Mouse (Mus musculus) midbrain, postnatal 0 days (tissue): ENCODE measurements around the gene Reg4. TPM values are rescaled to one million over a fixed set of nuclear protein-coding genes. Genes with fewer than 3 reads are reported as not detected.

Experiments
- ATAC-seq: fragments of 200-750 bp; cut with Nextera tagmentation; 2 replicates; pipeline ENCODE4 v1.8.0; 2017; ENCODE audit warnings: moderate number of reproducible peaks, mild to moderate bottlenecking, moderate TSS enrichment, moderate library complexity; ENCODE audit not compliant: low FRiP score
- DNase-seq: peaks from one replicate; pipeline ENCODE4 v3.0.0-alpha.2; 2015; ENCODE audit warnings: low spot score
- H3K27ac ChIP-seq: fragments of 300-500 bp; sonication (generic); 2 replicates; pipeline ENCODE4 v1.5.1; 2014; ENCODE audit warnings: low read depth, mild to moderate bottlenecking, low read length, mixed read lengths
- H3K27me3 ChIP-seq: fragments of 300-500 bp; sonication (generic); 2 replicates; pipeline ENCODE4 v1.6.1; 2014; ENCODE audit warnings: low read length, control low read depth, mixed read lengths; ENCODE audit not compliant: insufficient read depth
- H3K36me3 ChIP-seq: fragments of 300-500 bp; sonication (generic); 2 replicates; pipeline ENCODE4 v1.6.1; 2014; ENCODE audit warnings: low read length, control low read depth, mixed read lengths; ENCODE audit not compliant: insufficient read depth
- H3K4me1 ChIP-seq: fragments of 300-500 bp; sonication (generic); 2 replicates; pipeline ENCODE4 v1.6.1; 2014; ENCODE audit warnings: mild to moderate bottlenecking, control low read depth, antibody characterized with exemption, low read length, mixed read lengths; ENCODE audit not compliant: insufficient read depth
- H3K4me2 ChIP-seq: fragments of 300-500 bp; sonication (generic); 2 replicates; pipeline ENCODE4 v1.6.1; 2014; ENCODE audit warnings: low read depth, mild to moderate bottlenecking, low read length, mixed read lengths; ENCODE audit not compliant: poor library complexity, severe bottlenecking
- H3K4me3 ChIP-seq: fragments of 300-500 bp; sonication (generic); 2 replicates; pipeline ENCODE4 v1.5.1; 2014; ENCODE audit warnings: low read depth, mild to moderate bottlenecking, low read length, moderate library complexity
- H3K9ac ChIP-seq: fragments of 300-500 bp; sonication (generic); replicated peaks from 2 replicates; pipeline ENCODE4 v1.6.1; 2014; ENCODE audit warnings: mild to moderate bottlenecking, low read length, moderate library complexity, mixed read lengths; ENCODE audit not compliant: poor library complexity, severe bottlenecking
- H3K9me3 ChIP-seq: fragments of 300-500 bp; sonication (generic); 2 replicates; pipeline ENCODE4 v1.6.1; 2016; ENCODE audit warnings: low read length, control low read depth
- CTCF ChIP-seq: IDR thresholded peaks from 2 replicates; pipeline ENCODE4 v1.5.1; 2016; ENCODE audit warnings: antibody characterized with exemption, mild to moderate bottlenecking
- WGBS: fragments of 180-500 bp; shearing (Covaris S2); extraction: QIAGEN DNeasy Blood & Tissue Kit; methylation state at CpG from one replicate; pipeline ENCODE4 v1.1.7; 2014; 5-methylcytosine and 5-hydroxymethylcytosine counted together
- polyA plus RNA-seq: library from polyadenylated mRNA; unstranded; fragments of >200 nt; fragmentation: Nextera tagmentation; extraction: Ambion mirVana; gene quantifications from 2 replicates; pipeline ENCODE4 v1.2.1, GENCODE M21; 2015
- total RNA-seq: library from RNA; depleted of rRNA; stranded (reverse); fragments of >200 nt; gene quantifications from 2 replicates; pipeline ENCODE4 v1.2.3, GENCODE M21; 2014

Gene Reg4
- total and polyA plus RNA-seq, 2 experiments from 2014 or later, result not detected

- H3K9me3 ChIP-seq, result no peaks in the 10 kb centered on the region
- H3K27me3 ChIP-seq, result no peaks in the 10 kb centered on the region
- H3K4me1 ChIP-seq, result no peaks in the 10 kb centered on the region
- no peak for TF ChIP-seq CTCF
- DNase-seq, result no peak
- no peak overlapping the region for H3K4me2 ChIP-seq
- no peak for ATAC-seq
- H3K4me3 ChIP-seq, result no peak overlapping the region
- H3K27ac ChIP-seq, result no peak overlapping the region
- H3K36me3 ChIP-seq, result no peaks in the 10 kb centered on the region
- WGBS, result 79% methylated on average over 2 of the region's 3 CpGs
- no peak overlapping the region for H3K9ac ChIP-seq
These were observed 32.1 kb downstream of the Reg4 start for GRCm38 (mm10) chr3:98254059-98254458.

- no peak for ATAC-seq
- Histone ChIP-seq H3K4me1 (no peaks in the 10 kb centered on the region), H3K4me3 (no peak overlapping the region), H3K4me2 (no peak overlapping the region), H3K27me3 (no peaks in the 10 kb centered on the region), H3K9ac (no peak overlapping the region), H3K36me3 (no peaks in the 10 kb centered on the region), H3K27ac (no peak overlapping the region), H3K9me3 (no peaks in the 10 kb centered on the region)
- 81% methylated on average over 8 of the region's 8 CpGs for WGBS
- TF ChIP-seq CTCF, result no peak
- DNase-seq, result peak; percentile 48
These were observed 33.0 kb downstream of the Reg4 start for GRCm38 (mm10) chr3:98254656-98255583.

GRCm38 (mm10) chr3:98258723-98259122 is 36.8 kb downstream of the Reg4 start:
- no peaks in the 10 kb centered on the region for H3K36me3 ChIP-seq
- no peak overlapping the region for H3K9ac ChIP-seq
- no peaks in the 10 kb centered on the region for H3K9me3 ChIP-seq
- no peaks in the 10 kb centered on the region for H3K4me1 ChIP-seq
- WGBS, result 85% methylated on average over 4 of the region's 4 CpGs
- no peaks in the 10 kb centered on the region for H3K27me3 ChIP-seq
- no peak overlapping the region for H3K4me3 ChIP-seq
- no peak for TF ChIP-seq CTCF
- H3K4me2 ChIP-seq, result no peak overlapping the region
- H3K27ac ChIP-seq, result no peak overlapping the region; the same call in 1 of the 2 replicates
- DNase-seq (no peak), ATAC-seq (no peak)

- DNase-seq, result peak; percentile 65
- WGBS, result 85% methylated on average over 5 of the region's 5 CpGs
These were observed 37.4 kb downstream of the Reg4 start for GRCm38 (mm10) chr3:98259271-98259751.

GRCm38 (mm10) chr3:98260534-98260933 is 38.6 kb downstream of the Reg4 start:
- WGBS, result 88% methylated on average over 3 of the region's 3 CpGs
- H3K4me1 ChIP-seq, result no peaks in the 10 kb centered on the region
- DNase-seq (no peak), ATAC-seq (no peak)
- no peak for TF ChIP-seq CTCF
- no peaks in the 10 kb centered on the region for H3K36me3 ChIP-seq
- H3K27me3 ChIP-seq, result no peaks in the 10 kb centered on the region
- H3K27ac ChIP-seq, result no peak overlapping the region
- no peak overlapping the region for H3K4me3 ChIP-seq
- H3K4me2 ChIP-seq, result no peak overlapping the region
- H3K9me3 ChIP-seq, result no peaks in the 10 kb centered on the region
- no peak overlapping the region for H3K9ac ChIP-seq

More at GRCm38 (mm10) chr3:98259271-98259751, 37.4 kb downstream of the Reg4 start:
- H3K9ac ChIP-seq, result no peak overlapping the region
- peak overlapping the region; percentile 3; the same call in 1 of the 2 replicates for H3K27ac ChIP-seq
- ATAC-seq, result no peak
- no peak overlapping the region for H3K4me2 ChIP-seq
- no peak overlapping the region for H3K4me3 ChIP-seq
- H3K27me3 ChIP-seq, result no peaks in the 10 kb centered on the region
- no peaks in the 10 kb centered on the region for H3K4me1 ChIP-seq
- H3K36me3 ChIP-seq, result no peaks in the 10 kb centered on the region
- H3K9me3 ChIP-seq, result no peaks in the 10 kb centered on the region
- no peak for TF ChIP-seq CTCF

GRCm38 (mm10) chr3:98261415-98261814 is 39.5 kb downstream of the Reg4 start:
- H3K4me3 ChIP-seq, result no peak overlapping the region
- DNase-seq (no peak), ATAC-seq (no peak)
- no peaks in the 10 kb centered on the region for H3K9me3 ChIP-seq
- no peak overlapping the region for H3K9ac ChIP-seq
- no peaks in the 10 kb centered on the region for H3K4me1 ChIP-seq
- H3K27ac ChIP-seq, result no peak overlapping the region
- 95% methylated on average over 4 of the region's 4 CpGs for WGBS
- H3K27me3 ChIP-seq, result no peaks in the 10 kb centered on the region
- H3K36me3 ChIP-seq, result no peaks in the 10 kb centered on the region
- H3K4me2 ChIP-seq, result no peak overlapping the region
- TF ChIP-seq CTCF, result no peak
